Comparison of ENCODE assay signal across 14 mouse cellular contexts in genomic region chr16:21547446-21547845, GRCm38 (mm10).
"Had no signal": no experiment of that assay in that cellular context is flagged by ENCODE, and none has a peak within 500 bp of the region (broad histone marks: within the 10 kb centered on the region; RNA-seq: fewer than 3 reads in every experiment).

No protein-coding gene starts in this region.

- H3K9me3 ChIP-seq: liver, embryonic 13.5 days; neural tube, embryonic 12.5 days; neural tube, embryonic 15.5 days had no signal

- ATAC-seq: intestine, postnatal 0 days had no signal

- H3K9ac ChIP-seq: liver, embryonic 13.5 days; neural tube, embryonic 12.5 days; neural tube, embryonic 15.5 days had no signal

- H3K4me3 ChIP-seq: left cerebral cortex, adult 2 months; liver, embryonic 13.5 days; neural tube, embryonic 12.5 days; neural tube, embryonic 15.5 days had no signal

- H3K4me2 ChIP-seq: liver, embryonic 13.5 days; neural tube, embryonic 12.5 days; neural tube, embryonic 15.5 days had no signal

- H3K27me3 ChIP-seq: liver, embryonic 13.5 days; neural tube, embryonic 12.5 days; neural tube, embryonic 15.5 days had no signal

- H3K4me1 ChIP-seq: liver, embryonic 13.5 days; neural tube, embryonic 12.5 days; neural tube, embryonic 15.5 days had no signal

- H3K27ac ChIP-seq: kidney, postnatal 0 days; left cerebral cortex, adult 2 months; liver, embryonic 13.5 days; neural tube, embryonic 12.5 days; neural tube, embryonic 15.5 days had no signal

- H3K36me3 ChIP-seq: liver, embryonic 13.5 days had no signal

- DNase-seq: kidney, adult 2 months; kidney, postnatal 25 days; layer of hippocampus, postnatal 36 days; liver, embryonic 13.5 days; lung, adult 2 months; lung, postnatal 14 days; lung, postnatal 4 days; thymus, adult 18-20 months; thymus, postnatal 36 days had no signal
